In the genomic region with DNA sequence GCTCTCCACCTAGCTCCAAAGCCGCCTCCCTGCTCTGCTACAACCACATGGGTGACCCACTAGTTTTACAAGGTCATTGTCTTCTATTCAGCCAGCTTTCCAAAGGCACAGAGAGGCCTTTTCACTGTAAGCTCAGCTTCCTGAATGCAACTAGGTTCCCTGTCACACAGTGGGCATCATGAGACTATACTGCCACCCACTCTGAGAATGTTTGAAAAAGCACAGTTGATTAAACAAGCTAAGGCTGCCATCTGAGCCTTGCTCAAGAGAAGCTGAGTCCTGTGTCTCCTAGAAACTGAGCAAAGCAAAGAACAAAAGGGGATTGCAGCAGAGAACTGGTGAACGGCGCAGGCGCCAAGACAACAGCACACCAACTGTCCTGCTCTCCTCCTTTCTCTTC, we compare ENCODE assay signal across 8 mouse cellular contexts. TPM values are rescaled to one million over a fixed set of nuclear protein-coding genes. Genes with fewer than 3 reads are reported as not detected.
DNase-seq lines count a peak whose midpoint lies in the region; ATAC-seq and TF ChIP-seq lines count a peak whose summit lies in the region.
"Not testable (repeated sequence)": the region's sequence is repeated elsewhere in the genome, so short reads cannot be mapped to it uniquely, and the experiment has no call there.

No protein-coding gene starts in this region.

- 0 out of 2 replicates have a peak overlapping the region, but pooled peaks have one; percentile 17 for H3K4me3 ChIP-seq in E14TG2a.4 (replicated peaks; ENCODE audit: low read length)
- H3K4me3 ChIP-seq in forebrain, embryonic 13.5 days; hindbrain, postnatal 0 days (ENCODE audit: low read length); midbrain, embryonic 15.5 days: not testable (repeated sequence)

- not testable (repeated sequence) for H3K9me3 ChIP-seq in E14TG2a.4 (ENCODE audit: low read length); forebrain, embryonic 13.5 days (replicated peaks); hindbrain, postnatal 0 days (ENCODE audit: low read length); midbrain, embryonic 15.5 days

- H3K27ac ChIP-seq in forebrain, embryonic 13.5 days = peak overlapping the region; percentile 76
- H3K27ac ChIP-seq in hindbrain, postnatal 0 days = peak overlapping the region; percentile 79
- peak overlapping the region; percentile 81 for H3K27ac ChIP-seq in midbrain, embryonic 15.5 days

- peak overlapping the region; percentile 20; the same call in 1 of the 2 replicates for H3K4me2 ChIP-seq in forebrain, embryonic 13.5 days
- not testable (repeated sequence) for H3K4me2 ChIP-seq in hindbrain, postnatal 0 days (ENCODE audit: low read depth, low read length)
- H3K4me2 ChIP-seq in midbrain, embryonic 15.5 days = peak overlapping the region; percentile 18; the same call in 1 of the 2 replicates

- H3K4me1 ChIP-seq in E14TG2a.4 (replicated peaks; ENCODE audit: low read depth, low read length) = peaks cover 78% of the 10 kb centered on the region
- peaks cover 24% of the 10 kb centered on the region for H3K4me1 ChIP-seq in forebrain, embryonic 13.5 days
- not testable (repeated sequence) for H3K4me1 ChIP-seq in hindbrain, postnatal 0 days (ENCODE audit: insufficient read depth, low read length)
- H3K4me1 ChIP-seq in midbrain, embryonic 15.5 days = peaks cover 12% of the 10 kb centered on the region

- 52% methylated on average over 4 of the region's 4 CpGs for WGBS in forebrain, embryonic 13.5 days
- WGBS in hindbrain, postnatal 0 days = 45% methylated on average over 4 of the region's 4 CpGs
- WGBS in midbrain, embryonic 15.5 days = 56% methylated on average over 4 of the region's 4 CpGs

- DNase-seq in frontal cortex, postnatal 36 days (ENCODE audit: low spot score in 2 of 2) = peak; percentile 61 to 77
- peak; percentile 27 for DNase-seq in hindbrain, postnatal 0 days (ENCODE audit: low spot score)
- peak; percentile 67 to 78 for DNase-seq in layer of hippocampus, postnatal 36 days
- peak; percentile 16 for DNase-seq in lung, postnatal 25 days (ENCODE audit: low spot score)
- peak; percentile 58 to 74 for DNase-seq in right cerebral cortex, adult 2 months (ENCODE audit: low spot score in 2 of 2)

- TF ChIP-seq CTCF in E14TG2a.4 (conservative IDR thresholded peaks at IDR 0.05; ENCODE audit: low read length); hindbrain, postnatal 0 days (IDR thresholded peaks at IDR 0.05; ENCODE audit: low read depth): not testable (repeated sequence)

- not testable (repeated sequence) for H3K27me3 ChIP-seq in E14TG2a.4 (ENCODE audit: insufficient read depth, low read length); forebrain, embryonic 13.5 days; hindbrain, postnatal 0 days (ENCODE audit: insufficient read depth, low read length); midbrain, embryonic 15.5 days (replicated peaks)

- peak; percentile 54 for ATAC-seq in forebrain, embryonic 13.5 days
- peak; percentile 72 for ATAC-seq in hindbrain, postnatal 0 days
- ATAC-seq in midbrain, embryonic 15.5 days (replicated peaks) = peak; percentile 67

- not testable (repeated sequence) for H3K9ac ChIP-seq in forebrain, embryonic 13.5 days; hindbrain, postnatal 0 days (replicated peaks; ENCODE audit: low read length); midbrain, embryonic 15.5 days

- peaks cover 86% of the 10 kb centered on the region for H3K36me3 ChIP-seq in E14TG2a.4 (ENCODE audit: insufficient read depth, low read length)
- not testable (repeated sequence) for H3K36me3 ChIP-seq in forebrain, embryonic 13.5 days (ENCODE audit: poor library complexity, severe bottlenecking); hindbrain, postnatal 0 days (ENCODE audit: insufficient read depth, low read length); midbrain, embryonic 15.5 days (replicated peaks)

RNA-seq across cellular contexts. Expression of gene Pisd, which starts 44.1 kb away (rescaled TPM):
- polyA plus RNA-seq in forebrain, embryonic 13.5 days (2015; fragmentation: Nextera tagmentation; extraction: Ambion mirVana) = 76.6 and 85.5 TPM in 2 replicates
- 99.7 and 126 TPM in 2 replicates for total RNA-seq in hindbrain, postnatal 0 days (2014; rRNA removed)
- polyA plus RNA-seq in hindbrain, postnatal 0 days (2015; fragmentation: Nextera tagmentation; extraction: Ambion mirVana) = 79.2 and 83.6 TPM in 2 replicates
- total RNA-seq in layer of hippocampus, postnatal 36 days (2021) = 10 to 100 TPM; 64.1 to 68.3 TPM
- polyA plus RNA-seq in midbrain, embryonic 15.5 days (2015; fragmentation: Nextera tagmentation; extraction: Ambion mirVana) = 106 and 114 TPM in 2 replicates

Comparison
In these comparisons a context has a peak if more than half of its experiments do, and no peak if none do; other contexts are left out.
1. DNase-seq: peak in every context shown above with its lines; median percentile 72 in layer of hippocampus, postnatal 36 days; 69 in frontal cortex, postnatal 36 days; 66 in right cerebral cortex, adult 2 months; 27 in hindbrain, postnatal 0 days; 16 in lung, postnatal 25 days.